In genomic region chr2:12033518-12034322, GRCm38 (mm10) we compare ENCODE assay signal across 9 mouse cellular contexts.
DNase-seq lines count a peak whose midpoint lies in the region; ATAC-seq lines count a peak whose summit lies in the region.
"Had no signal": no experiment of that assay in that cellular context is flagged by ENCODE, and none has a peak within 500 bp of the region (broad histone marks: within the 10 kb centered on the region; RNA-seq: fewer than 3 reads in every experiment).

No protein-coding gene starts in this region.

- no peaks in the 10 kb centered on the region for H3K27me3 ChIP-seq in heart, embryonic 13.5 days (replicated peaks)
- no peaks in the 10 kb centered on the region for H3K27me3 ChIP-seq in midbrain, embryonic 13.5 days

- no peaks in the 10 kb centered on the region for H3K36me3 ChIP-seq in heart, embryonic 13.5 days
- no peaks in the 10 kb centered on the region for H3K36me3 ChIP-seq in midbrain, embryonic 13.5 days

- peak overlapping the region; percentile 77 for H3K27ac ChIP-seq in heart, embryonic 13.5 days (replicated peaks)
- no peak overlapping the region for H3K27ac ChIP-seq in midbrain, embryonic 13.5 days

- peak; percentile 34 to 53 for DNase-seq in adrenal gland, adult (ENCODE audit: inconsistent age in 2 of 2, low spot score in 1 of 2)
- no peak for DNase-seq in adrenal gland, adult 8-10 months
- peak; percentile 84 for DNase-seq in kidney, postnatal 10 days
- peak; percentile 32 for DNase-seq in lung, postnatal 36 days
- no peak for DNase-seq in layer of hippocampus, postnatal 14 days (ENCODE audit: low spot score in 2 of 2)
- DNase-seq in cerebellum, adult 9-10 months: no peak
- DNase-seq: gastrocnemius, postnatal 25 days had no signal

- ATAC-seq in heart, embryonic 13.5 days (ENCODE audit: extremely low read depth, insufficient number of reproducible peaks, low FRiP score, low TSS enrichment): no peak
- no peak for ATAC-seq in midbrain, embryonic 13.5 days

- peaks cover 12% of the 10 kb centered on the region; the same call in 1 of the 2 replicates for H3K4me1 ChIP-seq in heart, embryonic 13.5 days
- H3K4me1 ChIP-seq in midbrain, embryonic 13.5 days (replicated peaks): no peaks in the 10 kb centered on the region

- peak overlapping the region; percentile 4; the same call in 1 of the 2 replicates for H3K4me3 ChIP-seq in heart, embryonic 13.5 days
- no peak overlapping the region for H3K4me3 ChIP-seq in midbrain, embryonic 13.5 days (replicated peaks)

- no peaks in the 10 kb centered on the region for H3K9me3 ChIP-seq in heart, embryonic 13.5 days
- H3K9me3 ChIP-seq in midbrain, embryonic 13.5 days: no peaks in the 10 kb centered on the region

- H3K9ac ChIP-seq in heart, embryonic 13.5 days: no peak overlapping the region
- no peak overlapping the region for H3K9ac ChIP-seq in midbrain, embryonic 13.5 days (replicated peaks)

- peak overlapping the region; percentile 27 for H3K4me2 ChIP-seq in heart, embryonic 13.5 days
- H3K4me2 ChIP-seq in midbrain, embryonic 13.5 days (replicated peaks): no peak overlapping the region

- WGBS in heart, embryonic 13.5 days: 48% methylated on average over 11 of the region's 11 CpGs
- 74% methylated on average over 11 of the region's 11 CpGs for whole genome bisulfite sequencing in midbrain, embryonic 13.5 days

Comparison
In these comparisons a context has a peak if more than half of its experiments do, and no peak if none do; other contexts are left out.
1. DNase-seq: peak in adrenal gland, adult (2 of 2), kidney, postnatal 10 days (single experiment) and lung, postnatal 36 days (single experiment); none in adrenal gland, adult 8-10 months (single experiment), layer of hippocampus, postnatal 14 days (0 of 2) and cerebellum, adult 9-10 months (single experiment).